Mouse (Mus musculus) adrenal gland, postnatal 10 days (tissue): ENCODE data around the gene Herc3. TPM values are rescaled to one million over a fixed set of nuclear protein-coding genes. Genes with fewer than 3 reads are reported as not detected.

Source experiments
- DNase-seq: peaks from one replicate; pipeline ENCODE4 v3.0.0; 2021; ENCODE audit warnings: mixed read lengths
- total RNA-seq, 2 experiments: library from RNA; stranded (reverse); gene quantifications; 2 replicates each; pipeline ENCODE4 v1.2.3; 2021

The Herc3 gene
- total RNA-seq, 2 experiments from 2014 or later = 45.0 to 76.2 TPM

- no peak for DNase-seq
Measured at GRCm38 (mm10) chr6:58920735-58921134, 89.5 kb downstream of the Herc3 start.

- no peak for DNase-seq
Measured at GRCm38 (mm10) chr6:58921623-58922022, 90.4 kb downstream of the Herc3 start.

DNA sequence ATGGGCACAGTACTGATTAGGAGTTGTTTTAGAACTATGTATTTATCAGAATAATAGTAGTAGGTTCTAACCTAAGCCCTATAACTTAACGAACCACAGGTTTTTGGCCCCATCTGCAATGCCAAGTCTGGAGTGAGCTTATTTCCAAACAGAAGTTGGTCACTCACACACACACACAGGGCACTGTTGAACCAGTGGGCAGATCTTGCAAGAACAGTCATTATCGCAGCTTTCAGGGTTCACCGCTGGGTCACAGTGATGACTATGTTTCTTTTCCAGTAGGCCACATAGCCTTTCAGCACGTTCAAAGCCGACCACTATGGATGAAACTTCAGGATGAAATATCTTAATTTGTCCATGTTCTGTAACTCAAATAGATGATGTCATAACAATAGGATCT lies 91.2 kb downstream of the Herc3 start:
- no peak for DNase-seq

- DNase-seq = peak; percentile 63
Measured at GRCm38 (mm10) chr6:58927881-58928280, 96.6 kb downstream of the Herc3 start.

GRCm38 (mm10) chr6:58929911-58930431 lies 98.7 kb downstream of the Herc3 start:
- DNase-seq = peak; percentile 75

GRCm38 (mm10) chr6:58931149-58931548 lies 99.9 kb downstream of the Herc3 start:
- DNase-seq = peak; percentile 42

- no peak for DNase-seq
Measured at GRCm38 (mm10) chr6:58932515-58933188, 101.4 kb downstream of the Herc3 start.

DNA sequence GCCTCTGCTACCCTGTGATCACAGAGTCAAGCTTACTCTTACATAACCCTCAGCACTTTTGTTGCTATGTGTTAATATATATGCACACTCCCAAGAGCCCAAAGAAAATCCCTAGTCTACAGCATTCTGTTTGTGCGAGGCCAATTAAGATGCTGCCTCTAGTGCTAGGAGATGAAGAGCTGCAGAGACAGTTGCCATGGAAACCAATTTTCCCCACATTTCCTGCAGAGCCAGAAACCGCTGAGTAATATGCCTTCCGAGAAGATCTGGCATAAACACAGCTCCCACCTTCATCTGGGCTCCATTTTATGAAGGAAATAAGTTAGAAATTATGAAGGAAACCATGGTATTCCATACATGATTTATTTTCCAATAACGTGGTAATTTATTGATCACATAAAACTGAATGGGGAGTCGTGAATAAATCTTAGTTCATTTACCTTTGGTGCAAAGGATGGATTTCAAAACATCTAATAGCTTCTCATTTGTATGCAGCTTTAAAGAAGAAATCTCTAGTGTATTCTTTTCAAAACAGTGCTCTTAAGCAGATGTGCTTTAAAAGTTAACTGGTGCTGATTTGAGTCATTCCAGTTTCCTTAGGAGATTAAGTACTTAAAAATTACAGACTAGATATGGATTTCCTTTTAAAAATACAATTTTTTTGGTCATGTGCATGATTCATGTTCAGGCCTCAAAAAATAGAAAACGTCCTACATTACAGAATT lies 102.1 kb downstream of the Herc3 start:
- DNase-seq = no peak

GRCm38 (mm10) chr6:58934144-58934543 lies 102.9 kb downstream of the Herc3 start:
- DNase-seq = no peak

- no peak for DNase-seq
Measured at GRCm38 (mm10) chr6:58937726-58938125, 106.5 kb downstream of the Herc3 start.

GRCm38 (mm10) chr6:58942276-58942675 lies 111.0 kb downstream of the Herc3 start:
- no peak for DNase-seq

DNA sequence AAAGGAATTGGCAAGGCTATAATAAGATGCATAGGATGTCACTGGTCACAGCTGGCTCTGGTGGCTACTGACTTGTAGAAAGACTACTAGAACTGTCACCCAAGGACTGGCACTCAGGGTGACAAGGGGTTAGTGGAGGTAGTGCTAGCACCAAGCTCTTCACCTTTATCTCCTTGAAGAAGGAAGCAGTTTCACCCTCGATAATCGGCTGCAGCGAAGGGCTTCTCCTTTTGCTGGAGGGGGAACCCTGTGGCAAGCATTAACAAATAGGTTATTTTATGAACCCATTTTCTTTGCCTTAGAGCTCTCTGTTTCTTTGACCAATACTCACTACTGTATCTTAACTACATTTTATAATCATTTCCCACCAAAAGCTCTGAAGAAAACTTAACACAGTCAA lies 112.7 kb downstream of the Herc3 start:
- no peak for DNase-seq

DNA sequence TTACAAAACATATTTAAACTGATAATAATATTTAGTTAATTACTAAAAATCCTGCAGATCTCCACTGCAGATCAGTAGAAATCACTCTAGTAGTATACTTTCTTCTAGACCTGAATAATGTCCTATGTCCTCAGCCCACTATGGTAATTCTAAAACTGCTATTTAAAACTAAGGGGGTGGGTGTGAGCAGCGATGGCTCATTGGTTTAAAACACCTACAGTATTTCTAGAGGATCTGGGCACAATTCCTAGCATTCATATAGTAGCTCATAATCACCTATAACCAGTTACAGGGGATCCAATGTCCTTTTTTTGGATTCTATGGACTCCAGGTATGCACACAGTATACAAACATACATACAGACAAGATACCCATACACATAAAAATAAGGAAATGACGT lies 115.0 kb downstream of the Herc3 start:
- no peak for DNase-seq

- no peak for DNase-seq
Measured at GRCm38 (mm10) chr6:58946840-58947239, 115.6 kb downstream of the Herc3 start.

GRCm38 (mm10) chr6:58950410-58950809 lies 119.1 kb downstream of the Herc3 start:
- DNase-seq = no peak

GRCm38 (mm10) chr6:58951128-58951992 lies 120.1 kb downstream of the Herc3 start:
- DNase-seq = no peak

- DNase-seq = no peak
Measured at GRCm38 (mm10) chr6:58960523-58960922, 129.3 kb downstream of the Herc3 start.

GRCm38 (mm10) chr6:58962691-58963090 lies 131.4 kb downstream of the Herc3 start:
- DNase-seq = no peak

- DNase-seq = no peak
Measured at GRCm38 (mm10) chr6:58964091-58964490, 132.8 kb downstream of the Herc3 start.

- no peak for DNase-seq
Measured at GRCm38 (mm10) chr6:58964565-58964964, 133.3 kb downstream of the Herc3 start.

- peak; percentile 8 for DNase-seq
Measured at GRCm38 (mm10) chr6:58965071-58965831, 134.0 kb downstream of the Herc3 start.

DNA sequence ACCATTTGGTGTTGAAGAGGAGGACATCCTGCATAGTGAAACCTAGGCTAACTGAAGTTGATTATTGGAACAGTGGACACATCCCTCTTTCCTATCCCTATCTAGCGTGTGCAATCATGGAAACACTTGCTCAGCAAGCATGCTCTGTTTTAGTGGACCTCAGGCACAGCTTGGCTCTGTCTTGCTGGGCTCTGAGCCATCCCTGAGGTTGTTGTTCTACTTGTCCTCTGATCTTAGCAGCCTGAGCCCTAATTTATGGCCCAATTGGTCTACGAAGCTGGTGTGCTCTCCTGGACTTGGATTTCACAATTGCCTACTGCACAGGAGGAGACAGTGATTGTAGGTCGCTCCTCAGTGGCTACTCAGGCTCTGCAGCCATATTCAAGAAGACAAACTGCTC lies 137.0 kb downstream of the Herc3 start:
- DNase-seq = peak; percentile 54
